Mouse (Mus musculus): Measurements from ENCODE around the gene Lrr1. TPM values are rescaled to one million over a fixed set of nuclear protein-coding genes. Genes with fewer than 3 reads are reported as not detected.
A peak's percentile ranks its signal among the peaks of the same experiment; 100 is the strongest.

Lrr1 gene
- polyA plus RNA-seq, 1 experiment from 2014 or later: 21.1 TPM

DNA sequence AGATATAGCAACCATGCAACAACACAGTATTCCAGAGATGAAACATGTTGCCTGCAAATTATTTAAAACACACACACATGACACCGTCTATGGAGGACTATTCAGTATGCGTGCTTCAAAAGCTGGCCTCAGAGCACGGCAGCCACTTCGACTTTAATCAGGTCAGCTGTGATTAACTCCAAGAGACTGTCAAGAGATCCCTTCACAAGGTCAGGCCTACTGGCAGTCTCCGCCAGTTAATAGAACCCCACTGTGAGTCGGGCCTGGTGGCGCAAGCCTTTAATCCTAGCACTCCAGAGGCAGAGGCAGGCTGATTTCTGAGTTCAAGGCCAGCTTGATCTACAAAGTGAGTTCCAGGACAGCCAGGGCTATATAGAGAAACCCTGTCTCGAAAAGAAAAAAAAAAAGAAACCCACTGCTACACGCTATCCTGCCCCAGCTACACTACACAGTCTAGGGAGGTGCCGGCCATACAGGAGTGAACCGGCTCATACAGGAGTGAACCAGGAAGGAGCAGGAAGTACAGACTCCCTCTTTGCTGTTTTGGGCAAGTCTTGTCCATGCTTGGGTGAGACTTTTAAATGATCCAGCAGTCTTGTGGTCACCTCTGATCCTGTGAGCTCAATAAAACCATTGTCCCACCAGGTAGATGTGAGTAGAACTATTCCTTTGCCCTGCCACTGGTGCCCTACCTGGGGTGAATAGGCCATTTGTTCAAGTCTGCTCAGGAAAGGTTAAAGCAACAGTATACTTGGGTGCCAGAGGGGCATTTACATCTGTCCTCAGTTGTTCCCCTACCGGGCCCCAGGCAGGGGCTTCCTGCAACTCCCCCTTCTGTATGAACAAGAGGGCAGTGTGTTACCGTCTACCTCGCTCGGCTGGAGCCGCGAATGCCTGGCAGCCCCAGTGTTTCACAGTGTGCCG lies 41.7 kb downstream of the Lrr1 start:
- Histone ChIP-seq H3K9me3 (ENCODE audit: low read length) (no peaks in the 10 kb centered on the region), H3K4me3 (ENCODE audit: low read length) (no peak overlapping the region), H3K27ac (ENCODE audit: low read length) (no peak overlapping the region), H3K27me3 (ENCODE audit: insufficient read depth, low read length) (no peaks in the 10 kb centered on the region), H3K4me1 (ENCODE audit: insufficient read depth, low read length) (no peaks in the 10 kb centered on the region), H3K9ac (replicated peaks; ENCODE audit: low read length) (no peak overlapping the region), H3K4me2 (replicated peaks; ENCODE audit: low read depth, low read length) (no peak overlapping the region), H3K36me3 (ENCODE audit: insufficient read depth, low read length) (peaks cover 48% of the 10 kb centered on the region)
- WGBS: 88% methylated on average over 18 of the region's 18 CpGs
- peak; percentile 68; the same call in 1 of the 2 replicates for ATAC-seq (ENCODE audit: low FRiP score, low TSS enrichment)

DNA sequence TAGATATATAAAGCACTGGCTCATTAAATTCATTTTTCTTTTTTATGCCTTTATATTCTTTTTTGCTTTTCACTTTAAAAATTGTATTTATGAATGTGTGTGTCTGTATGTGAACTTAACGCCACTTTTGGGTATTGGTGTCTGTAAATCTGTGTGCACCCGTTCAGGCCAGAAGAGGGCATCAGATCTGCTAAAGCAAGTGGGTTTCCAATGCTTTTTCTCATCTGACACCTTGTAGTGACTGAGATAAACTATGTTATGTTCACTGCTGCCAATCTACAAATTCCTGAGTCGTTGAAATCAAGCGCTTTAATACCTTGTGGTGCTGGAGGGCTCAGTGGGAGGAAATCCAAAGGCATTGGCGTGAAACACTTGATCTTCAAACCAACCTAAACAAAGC lies 42.4 kb downstream of the Lrr1 start:
- H3K4me3 ChIP-seq (ENCODE audit: low read length): no peak overlapping the region
- H3K4me2 ChIP-seq (replicated peaks; ENCODE audit: low read depth, low read length): no peak overlapping the region
- no peaks in the 10 kb centered on the region for H3K9me3 ChIP-seq (ENCODE audit: low read length)
- H3K27ac ChIP-seq (ENCODE audit: low read length): no peak overlapping the region
- H3K27me3 ChIP-seq (ENCODE audit: insufficient read depth, low read length): no peaks in the 10 kb centered on the region
- no peak for ATAC-seq (ENCODE audit: low FRiP score, low TSS enrichment)
- WGBS: 72% methylated on average over 5 of the region's 5 CpGs
- H3K9ac ChIP-seq (replicated peaks; ENCODE audit: low read length): no peak overlapping the region
- H3K4me1 ChIP-seq (ENCODE audit: insufficient read depth, low read length): no peaks in the 10 kb centered on the region
- peaks cover 52% of the 10 kb centered on the region for H3K36me3 ChIP-seq (ENCODE audit: insufficient read depth, low read length)

DNA sequence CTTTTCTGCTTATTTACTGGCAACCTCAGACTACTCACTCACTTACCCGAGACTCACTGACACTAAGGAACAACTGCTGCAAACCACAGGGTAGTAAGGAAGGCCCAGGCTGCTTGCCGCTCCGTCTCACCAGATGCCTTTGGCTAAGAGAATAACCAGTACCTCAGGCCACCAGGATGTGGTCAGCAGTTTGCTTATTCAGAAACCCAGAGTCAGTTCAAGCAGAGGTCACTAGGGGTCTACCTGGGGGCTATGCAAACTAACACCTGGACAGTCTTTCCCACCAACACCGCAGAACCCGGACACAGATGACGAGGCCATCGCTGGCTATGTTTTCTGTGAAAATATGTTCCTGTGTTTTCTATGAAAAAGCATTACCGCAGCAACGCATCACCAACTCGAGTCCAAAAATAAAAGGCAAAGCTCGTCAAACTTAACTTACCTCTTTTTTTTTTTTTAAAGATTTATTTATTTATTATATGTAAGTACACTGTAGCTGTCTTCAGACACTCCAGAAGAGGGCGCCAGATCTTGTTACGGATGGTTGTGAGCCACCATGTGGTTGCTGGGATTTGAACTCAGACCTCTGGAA lies 44.7 kb downstream of the Lrr1 start:
- no peaks in the 10 kb centered on the region for H3K27me3 ChIP-seq (ENCODE audit: insufficient read depth, low read length)
- peaks cover 56% of the 10 kb centered on the region for H3K36me3 ChIP-seq (ENCODE audit: insufficient read depth, low read length)
- no peak overlapping the region for H3K4me3 ChIP-seq (ENCODE audit: low read length)
- no peaks in the 10 kb centered on the region for H3K4me1 ChIP-seq (ENCODE audit: insufficient read depth, low read length)
- H3K27ac ChIP-seq (ENCODE audit: low read length): no peak overlapping the region
- no peak overlapping the region for H3K4me2 ChIP-seq (replicated peaks; ENCODE audit: low read depth, low read length)
- H3K9me3 ChIP-seq (ENCODE audit: low read length): no peaks in the 10 kb centered on the region
- ATAC-seq (ENCODE audit: low FRiP score, low TSS enrichment): no peak
- no peak overlapping the region for H3K9ac ChIP-seq (replicated peaks; ENCODE audit: low read length)
- 93% methylated on average over 13 of the region's 13 CpGs for WGBS

DNA sequence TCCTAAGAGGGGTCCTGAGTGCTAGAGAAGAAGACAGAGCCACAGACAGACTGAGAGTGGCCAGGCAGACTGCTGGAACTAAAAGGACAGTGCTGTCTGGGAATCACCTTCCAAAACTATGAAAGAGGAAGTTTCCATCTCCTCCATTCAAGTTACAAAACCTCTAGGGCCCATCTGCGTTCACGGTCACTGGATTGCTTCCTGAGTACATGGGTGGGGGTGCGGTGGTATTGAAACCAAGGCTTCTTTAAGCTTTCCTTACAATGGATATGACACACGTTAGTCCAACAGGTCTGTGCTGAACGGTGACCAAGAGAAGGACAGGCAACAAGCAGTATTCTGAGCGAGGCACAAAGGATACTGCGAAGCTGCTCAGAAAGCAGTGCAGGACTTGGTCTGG lies 45.8 kb downstream of the Lrr1 start:
- no peak overlapping the region for H3K27ac ChIP-seq (ENCODE audit: low read length)
- no peaks in the 10 kb centered on the region for H3K4me1 ChIP-seq (ENCODE audit: insufficient read depth, low read length)
- H3K27me3 ChIP-seq (ENCODE audit: insufficient read depth, low read length): no peaks in the 10 kb centered on the region
- no peak overlapping the region for H3K4me3 ChIP-seq (ENCODE audit: low read length)
- 91% methylated on average over 7 of the region's 7 CpGs for WGBS
- ATAC-seq (ENCODE audit: low FRiP score, low TSS enrichment): no peak
- peaks cover 60% of the 10 kb centered on the region for H3K36me3 ChIP-seq (ENCODE audit: insufficient read depth, low read length)
- H3K4me2 ChIP-seq (replicated peaks; ENCODE audit: low read depth, low read length): no peak overlapping the region
- no peaks in the 10 kb centered on the region for H3K9me3 ChIP-seq (ENCODE audit: low read length)
- no peak overlapping the region for H3K9ac ChIP-seq (replicated peaks; ENCODE audit: low read length)

DNA sequence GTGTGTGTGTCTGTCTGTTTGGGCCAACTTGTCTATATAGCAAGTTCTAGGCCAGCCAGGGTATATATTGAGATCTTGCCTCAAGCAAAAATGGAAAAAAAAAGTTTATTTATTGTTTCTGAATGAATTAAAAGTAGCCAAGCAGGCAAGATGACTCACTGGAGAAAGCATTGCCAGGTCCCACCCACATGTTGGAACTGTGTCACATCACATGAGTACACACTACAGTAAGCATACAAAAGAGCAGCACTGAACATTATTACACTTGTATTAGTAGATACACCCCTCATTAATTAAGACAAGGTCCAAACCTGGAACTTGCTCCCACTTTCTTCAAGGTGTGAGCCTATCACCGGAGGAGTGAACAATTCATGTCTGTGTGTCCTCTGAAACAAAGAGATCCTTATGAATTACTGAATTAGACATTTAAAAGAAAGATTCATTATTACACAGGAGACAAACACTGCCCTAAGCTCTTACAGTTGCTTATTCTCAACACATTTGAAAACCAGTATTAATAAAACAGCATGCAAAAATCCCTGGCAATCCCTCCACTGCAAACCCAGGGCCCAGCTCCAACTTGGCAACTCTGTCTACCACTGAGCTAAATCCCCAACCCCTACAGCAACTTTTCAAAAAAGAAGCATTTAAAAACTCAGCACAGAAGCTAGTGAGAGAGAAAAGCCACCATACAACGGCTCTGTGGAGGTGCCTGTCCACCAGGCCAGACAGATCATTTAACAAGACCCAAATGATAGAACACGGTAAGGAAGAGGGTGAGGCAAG lies 46.6 kb downstream of the Lrr1 start:
- 88% methylated on average over 3 of the region's 3 CpGs for WGBS

DNA sequence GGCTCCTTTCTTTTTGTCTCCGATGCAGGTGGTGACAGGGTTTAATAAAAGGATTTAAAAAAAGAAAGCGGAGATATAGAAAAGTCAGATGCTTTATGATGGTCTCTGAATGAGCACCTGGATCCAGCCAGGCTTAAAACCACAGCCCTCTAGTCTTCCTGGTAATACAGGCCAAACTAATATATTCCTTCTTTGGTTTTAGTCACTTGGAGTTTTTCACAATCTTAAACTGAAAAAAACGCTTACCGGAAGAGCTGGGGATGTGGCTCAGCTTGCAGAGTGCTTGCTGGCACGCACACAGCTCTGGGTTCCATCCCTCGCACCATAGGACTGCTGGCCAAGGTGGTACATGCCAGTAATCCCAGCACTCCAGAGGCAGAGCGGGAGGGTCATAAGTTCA lies 48.0 kb downstream of the Lrr1 start:
- Histone ChIP-seq H3K4me1 (ENCODE audit: insufficient read depth, low read length) (0 out of 2 replicates have a peak, but pooled peaks cover 8% of the 10 kb centered on the region), H3K4me2 (replicated peaks; ENCODE audit: low read depth, low read length) (no peak overlapping the region), H3K9me3 (ENCODE audit: low read length) (no peaks in the 10 kb centered on the region), H3K27me3 (ENCODE audit: insufficient read depth, low read length) (no peaks in the 10 kb centered on the region), H3K36me3 (ENCODE audit: insufficient read depth, low read length) (peaks cover 58% of the 10 kb centered on the region), H3K4me3 (ENCODE audit: low read length) (no peak overlapping the region), H3K27ac (ENCODE audit: low read length) (no peak overlapping the region), H3K9ac (replicated peaks; ENCODE audit: low read length) (no peak overlapping the region)
- ATAC-seq (ENCODE audit: low FRiP score, low TSS enrichment): no peak
- 95% methylated on average over 7 of the region's 7 CpGs for WGBS

More for the DNA sequence above, 46.6 kb downstream of the Lrr1 start:
- no peak for ATAC-seq (ENCODE audit: low FRiP score, low TSS enrichment)
- H3K4me1 ChIP-seq (ENCODE audit: insufficient read depth, low read length): no peaks in the 10 kb centered on the region
- no peak overlapping the region for H3K27ac ChIP-seq (ENCODE audit: low read length)
- H3K4me2 ChIP-seq (replicated peaks; ENCODE audit: low read depth, low read length): no peak overlapping the region
- H3K9me3 ChIP-seq (ENCODE audit: low read length): no peaks in the 10 kb centered on the region
- H3K4me3 ChIP-seq (ENCODE audit: low read length): no peak overlapping the region
- H3K36me3 ChIP-seq (ENCODE audit: insufficient read depth, low read length): peaks cover 56% of the 10 kb centered on the region
- H3K9ac ChIP-seq (replicated peaks; ENCODE audit: low read length): no peak overlapping the region
- H3K27me3 ChIP-seq (ENCODE audit: insufficient read depth, low read length): no peaks in the 10 kb centered on the region

DNA sequence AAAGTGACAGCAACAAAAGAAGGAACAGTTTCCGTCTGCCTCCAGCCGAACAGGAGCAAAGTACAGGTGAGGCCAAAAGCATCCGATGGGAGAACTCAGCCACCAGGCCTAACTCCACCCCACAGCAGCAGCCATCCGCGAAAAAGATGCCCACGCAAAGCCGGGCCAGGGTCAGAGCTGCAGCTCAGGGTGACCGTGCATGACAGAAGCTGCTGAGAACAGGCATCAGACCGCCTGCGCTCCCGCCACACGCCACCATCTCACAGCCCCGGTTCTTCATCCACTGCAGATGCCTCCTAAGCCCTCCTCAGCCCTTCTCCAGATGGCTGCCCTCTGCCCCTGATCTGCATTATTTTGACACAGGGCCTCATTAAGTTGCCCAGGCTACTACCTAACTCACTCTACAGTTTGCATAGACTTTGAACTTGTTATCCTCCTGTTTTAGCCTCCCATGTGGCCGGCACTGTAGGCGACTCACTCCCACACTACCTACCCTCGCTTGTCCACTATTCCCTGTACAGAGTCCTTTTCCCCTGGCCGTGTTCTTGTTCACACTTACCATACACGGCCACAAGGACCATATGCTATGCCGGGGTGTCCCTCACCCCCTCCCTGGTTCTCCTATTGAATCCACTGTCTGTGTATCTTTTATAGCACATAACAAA lies 52.1 kb downstream of the Lrr1 start:
- ATAC-seq (ENCODE audit: low FRiP score, low TSS enrichment): peak; percentile 65
- no peak overlapping the region for H3K4me2 ChIP-seq (replicated peaks; ENCODE audit: low read depth, low read length)
- H3K9ac ChIP-seq (replicated peaks; ENCODE audit: low read length): peak overlapping the region; percentile 31
- peaks cover 31% of the 10 kb centered on the region; the same call in 1 of the 2 replicates for H3K36me3 ChIP-seq (ENCODE audit: insufficient read depth, low read length)
- 0 out of 2 replicates have a peak, but pooled peaks cover 8% of the 10 kb centered on the region for H3K4me1 ChIP-seq (ENCODE audit: insufficient read depth, low read length)
- H3K9me3 ChIP-seq (ENCODE audit: low read length): no peaks in the 10 kb centered on the region
- H3K27ac ChIP-seq (ENCODE audit: low read length): no peak overlapping the region
- H3K27me3 ChIP-seq (ENCODE audit: insufficient read depth, low read length): no peaks in the 10 kb centered on the region
- 64% methylated on average over 19 of the region's 19 CpGs for WGBS
- H3K4me3 ChIP-seq (ENCODE audit: low read length): no peak overlapping the region

DNA sequence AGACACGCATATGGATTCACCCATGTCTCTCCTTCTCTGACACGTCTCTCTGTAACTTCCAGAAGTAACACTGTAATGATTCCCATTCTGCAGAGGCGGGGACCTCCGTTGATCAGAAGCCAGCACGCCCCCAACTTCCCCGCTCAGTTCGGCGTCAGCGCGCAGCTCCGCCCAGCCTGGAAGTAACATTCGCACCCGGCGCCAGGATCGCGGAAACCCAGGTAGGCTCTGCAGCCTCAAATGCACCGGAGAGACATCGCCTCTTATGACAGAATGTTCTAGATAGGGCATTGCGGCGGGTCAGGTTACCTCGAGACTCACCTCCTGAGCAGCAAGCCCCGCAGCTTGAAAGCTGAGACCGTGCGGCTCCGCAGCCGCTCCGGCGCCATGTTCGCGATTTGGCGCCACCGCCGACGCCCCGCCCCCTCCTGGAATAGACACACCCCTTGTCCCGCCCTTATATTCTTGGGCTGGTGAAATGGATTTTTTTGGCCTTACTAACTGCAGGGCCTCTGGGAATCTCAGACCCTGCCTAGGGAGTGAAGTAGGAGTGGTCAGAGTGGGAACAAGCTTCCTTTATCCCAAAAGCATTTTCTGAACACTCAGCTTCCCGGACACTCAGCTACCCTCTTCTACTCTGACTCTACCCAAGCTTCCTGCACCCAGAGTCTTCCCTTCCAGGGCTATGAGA lies 59.3 kb downstream of the Lrr1 start, which contains the start of gene Pole2:
Pole2 (minus strand) TSS at position 420 of the 691 bp plus-strand sequence.
- WGBS: under 1% methylated on average over 37 of the region's 37 CpGs
- ATAC-seq (ENCODE audit: low FRiP score, low TSS enrichment): peak; percentile 97
- H3K36me3 ChIP-seq (ENCODE audit: insufficient read depth, low read length): peaks cover 5% of the 10 kb centered on the region; the same call in 1 of the 2 replicates

More for the DNA sequence above, 59.3 kb downstream of the Lrr1 start, which contains the start of gene Pole2:
- peak within 1 kb of the TSS; percentile 94 for H3K27ac ChIP-seq (ENCODE audit: low read length)
- no peaks in the 10 kb centered on the region for H3K27me3 ChIP-seq (ENCODE audit: insufficient read depth, low read length)
- peak within 1 kb of the TSS; percentile 82 for H3K4me3 ChIP-seq (ENCODE audit: low read length)
- peak within 1 kb of the TSS; percentile 81 for H3K9ac ChIP-seq (replicated peaks; ENCODE audit: low read length)
- no peaks in the 10 kb centered on the region for H3K9me3 ChIP-seq (ENCODE audit: low read length)
- H3K4me2 ChIP-seq (replicated peaks; ENCODE audit: low read depth, low read length): peak within 1 kb of the TSS; percentile 65
- peaks cover 9% of the 10 kb centered on the region; the same call in 1 of the 2 replicates for H3K4me1 ChIP-seq (ENCODE audit: insufficient read depth, low read length)

Measured in kidney, embryonic 16.5 days (tissue).